Mouse (Mus musculus): Measurements from ENCODE around the gene Clpb. TPM values are rescaled to one million over a fixed set of nuclear protein-coding genes. Genes with fewer than 3 reads are reported as not detected.

Gene Clpb
- polyA plus RNA-seq, 1 experiment: 7.2 TPM

- WGBS: under 1% methylated on average over 64 of the region's 64 CpGs
Observed at GRCm38 (mm10) chr7:101837606-101838471, 174.4 kb downstream of the Clpb start, which contains the start of gene Inppl1. Gene Inppl1, minus strand, starts transcription at chr7:101838229.

GRCm38 (mm10) chr7:101844186-101844585 lies 180.8 kb downstream of the Clpb start:
- 67% methylated on average over 6 of the region's 6 CpGs for WGBS
- Histone ChIP-seq H3K4me1 (ENCODE audit: control insufficient read depth, insufficient read depth, insufficient read length, low read length) (no peaks in the 10 kb centered on the region), H3K27ac (ENCODE audit: insufficient read depth, low read depth, low read length) (no peak overlapping the region), H3K4me3 (ENCODE audit: low read depth, low read length) (no peak overlapping the region), H3K36me3 (ENCODE audit: control insufficient read depth, insufficient read depth, low read length) (no peaks in the 10 kb centered on the region), H3K27me3 (ENCODE audit: control insufficient read depth, insufficient read depth, low read length) (no peaks in the 10 kb centered on the region)
- TF ChIP-seq POLR2A (IDR thresholded peaks at IDR 0.05; ENCODE audit: low read depth, low read length): no peak
- no peak for TF ChIP-seq CTCF (IDR thresholded peaks at IDR 0.05; ENCODE audit: extremely low read depth, insufficient read length, insufficient replicate concordance, low read depth, low read length)

More at GRCm38 (mm10) chr7:101837606-101838471, 174.4 kb downstream of the Clpb start, which contains the start of gene Inppl1:
- TF ChIP-seq POLR2A (IDR thresholded peaks at IDR 0.05; ENCODE audit: low read depth, low read length) (peak; percentile 12; the same call in 1 of the 2 replicates), CTCF (IDR thresholded peaks at IDR 0.05; ENCODE audit: extremely low read depth, insufficient read length, insufficient replicate concordance, low read depth, low read length) (peak; percentile 47; the same call in 1 of the 2 replicates)
- Histone ChIP-seq H3K4me3 (ENCODE audit: low read depth, low read length) (peak within 1 kb of the TSS; percentile 96), H3K27me3 (ENCODE audit: control insufficient read depth, insufficient read depth, low read length) (no peaks in the 10 kb centered on the region), H3K27ac (ENCODE audit: insufficient read depth, low read depth, low read length) (peak within 1 kb of the TSS; percentile 90), H3K36me3 (ENCODE audit: control insufficient read depth, insufficient read depth, low read length) (peaks cover 12% of the 10 kb centered on the region), H3K4me1 (ENCODE audit: control insufficient read depth, insufficient read depth, insufficient read length, low read length) (no peaks in the 10 kb centered on the region; the same call in 1 of the 2 replicates)

Other genes starting within 250 kb of the Clpb start
- 11.4 and 17.6 TPM in 2 replicates for gene Pde2a, start 241.9 kb upstream of the Clpb start, polyA plus RNA-seq (2012; rRNA removed)
- gene Art2b, start 78.0 kb upstream of the Clpb start, polyA plus RNA-seq (2012; rRNA removed): 2.5 and 4.1 TPM in 2 replicates
- gene Phox2a, start 154.7 kb downstream of the Clpb start, polyA plus RNA-seq (2012; rRNA removed): 0.52 and 0.61 TPM in 2 replicates
- gene Inppl1, start 174.6 kb downstream of the Clpb start, polyA plus RNA-seq (2012; rRNA removed): 53.0 and 108 TPM in 2 replicates
- gene Folr2, start 193.6 kb downstream of the Clpb start, polyA plus RNA-seq (2012; rRNA removed): 0.52 and 7.5 TPM in 2 replicates
- gene Anapc15, start 200.1 kb downstream of the Clpb start, polyA plus RNA-seq (2012; rRNA removed): 13.2 and 22.6 TPM in 2 replicates
- 0.84 and 0.85 TPM in 2 replicates for gene Folr1, start 207.2 kb downstream of the Clpb start, polyA plus RNA-seq (2012; rRNA removed)
- gene Lamtor1, start 242.3 kb downstream of the Clpb start, polyA plus RNA-seq (2012; rRNA removed): 117 and 177 TPM in 2 replicates
- gene Tomt, start 242.7 kb downstream of the Clpb start, polyA plus RNA-seq (2012; rRNA removed): 0.03 TPM in 1 of 2 replicates, not detected in the other